Mouse (Mus musculus) testis, adult 2 months (tissue): ENCODE data around the gene Gm14496. TPM values are rescaled to one million over a fixed set of nuclear protein-coding genes. Genes with fewer than 3 reads are reported as not detected.
"Not testable (repeated sequence)": the region's sequence is repeated elsewhere in the genome, so short reads cannot be mapped to it uniquely, and the experiment has no call there.

ENCODE experiments used
- H3K27ac ChIP-seq: fragments of 200-500 bp; 2 replicates; pipeline ENCODE4 v1.5.1; 2012; ENCODE audit warnings: low read depth, low read length; ENCODE audit not compliant: control insufficient read depth, insufficient read depth
- H3K27me3 ChIP-seq: fragments of 200-500 bp; 2 replicates; pipeline ENCODE4 v1.6.1; 2012; ENCODE audit warnings: mild to moderate bottlenecking, low read length, moderate library complexity; ENCODE audit not compliant: control insufficient read depth, insufficient read depth
- H3K36me3 ChIP-seq: fragments of 200-500 bp; 2 replicates; pipeline ENCODE4 v1.6.1; 2012; ENCODE audit warnings: mild to moderate bottlenecking, low read length; ENCODE audit not compliant: control insufficient read depth, insufficient read depth
- H3K4me1 ChIP-seq: fragments of 200-500 bp; 2 replicates; pipeline ENCODE4 v1.6.1; 2012; ENCODE audit warnings: low read length; ENCODE audit not compliant: control insufficient read depth, insufficient read depth
- H3K4me3 ChIP-seq: fragments of 200-500 bp; 2 replicates; pipeline ENCODE4 v1.5.1; 2012; ENCODE audit warnings: low read depth, mild to moderate bottlenecking, low read length, moderate library complexity, mixed read lengths; ENCODE audit not compliant: control insufficient read depth
- CTCF ChIP-seq: fragments of 200-500 bp; IDR thresholded peaks from 2 replicates; pipeline ENCODE4 v1.5.1; 2012; ENCODE audit warnings: low read depth, mild to moderate bottlenecking, inconsistent platforms, low read length, moderate library complexity; ENCODE audit not compliant: control insufficient read depth, insufficient read depth, insufficient replicate concordance
- POLR2A ChIP-seq: fragments of 200-500 bp; IDR thresholded peaks from 2 replicates; pipeline ENCODE4 v1.6.1; 2012; ENCODE audit warnings: low read depth, mild to moderate bottlenecking, inconsistent platforms, low read length, moderate library complexity; ENCODE audit not compliant: control insufficient read depth
- polyA plus RNA-seq: library from polyadenylated mRNA; depleted of rRNA; stranded (reverse); fragments of >200 nt; gene quantifications from 2 replicates; pipeline ENCODE4 v1.2.3, GENCODE M21; 2012; rRNA removed

Gm14496 gene
- not detected in 2 replicates for polyA plus RNA-seq

- TF ChIP-seq CTCF (no peak), POLR2A (no peak)
- no peaks in the 10 kb centered on the region for H3K36me3 ChIP-seq
- H3K27ac ChIP-seq = no peak within 1 kb of the TSS
- H3K4me3 ChIP-seq = no peak within 1 kb of the TSS
- H3K4me1 ChIP-seq = no peaks in the 10 kb centered on the region
- H3K27me3 ChIP-seq = no peaks in the 10 kb centered on the region
These were observed at the start of gene Gm14496 for GRCm38 (mm10) chr2:181990829-181991228. TSS of gene Gm14496 (plus strand) at chr2:181991129.

GRCm38 (mm10) chr2:181952747-181953680 lies 37.9 kb upstream of the Gm14496 start:
- not testable (repeated sequence) for H3K27me3 ChIP-seq, H3K27ac ChIP-seq, H3K36me3 ChIP-seq, H3K4me3 ChIP-seq, H3K4me1 ChIP-seq

GRCm38 (mm10) chr2:181968395-181968794 lies 22.5 kb upstream of the Gm14496 start:
- Histone ChIP-seq H3K27ac (no peak overlapping the region), H3K4me1 (no peaks in the 10 kb centered on the region), H3K27me3 (no peaks in the 10 kb centered on the region), H3K36me3 (no peaks in the 10 kb centered on the region), H3K4me3 (no peak overlapping the region)
- TF ChIP-seq CTCF = no peak
- TF ChIP-seq POLR2A = no peak

GRCm38 (mm10) chr2:181969187-181969586 lies 21.7 kb upstream of the Gm14496 start:
- TF ChIP-seq CTCF = no peak
- TF ChIP-seq POLR2A = no peak
- Histone ChIP-seq H3K4me1 (no peaks in the 10 kb centered on the region), H3K27me3 (no peaks in the 10 kb centered on the region), H3K36me3 (no peaks in the 10 kb centered on the region), H3K4me3 (no peak overlapping the region), H3K27ac (no peak overlapping the region)

- not testable (repeated sequence) for H3K4me3 ChIP-seq, H3K4me1 ChIP-seq, H3K27me3 ChIP-seq, H3K27ac ChIP-seq, H3K36me3 ChIP-seq
These were observed 9.0 kb upstream of the Gm14496 start for GRCm38 (mm10) chr2:181981969-181982368.

Other genes starting within 250 kb of the Gm14496 start
- gene Myt1, start 227.8 kb upstream of the Gm14496 start, polyA plus RNA-seq = 2.9 and 5.3 TPM in 2 replicates
- 24.7 and 25.5 TPM in 2 replicates for gene Pcmtd2, start 153.3 kb upstream of the Gm14496 start, polyA plus RNA-seq
- 6.6 and 7.2 TPM in 2 replicates for gene Polr3k, start 126.8 kb upstream of the Gm14496 start, polyA plus RNA-seq